Mouse (Mus musculus): ENCODE measurements around the gene Rnf167. TPM values are rescaled to one million over a fixed set of nuclear protein-coding genes. Genes with fewer than 3 reads are reported as not detected.

The Rnf167 gene
- 10 to 100 TPM; 52.1 to 52.3 TPM for total RNA-seq (2021)

DNA sequence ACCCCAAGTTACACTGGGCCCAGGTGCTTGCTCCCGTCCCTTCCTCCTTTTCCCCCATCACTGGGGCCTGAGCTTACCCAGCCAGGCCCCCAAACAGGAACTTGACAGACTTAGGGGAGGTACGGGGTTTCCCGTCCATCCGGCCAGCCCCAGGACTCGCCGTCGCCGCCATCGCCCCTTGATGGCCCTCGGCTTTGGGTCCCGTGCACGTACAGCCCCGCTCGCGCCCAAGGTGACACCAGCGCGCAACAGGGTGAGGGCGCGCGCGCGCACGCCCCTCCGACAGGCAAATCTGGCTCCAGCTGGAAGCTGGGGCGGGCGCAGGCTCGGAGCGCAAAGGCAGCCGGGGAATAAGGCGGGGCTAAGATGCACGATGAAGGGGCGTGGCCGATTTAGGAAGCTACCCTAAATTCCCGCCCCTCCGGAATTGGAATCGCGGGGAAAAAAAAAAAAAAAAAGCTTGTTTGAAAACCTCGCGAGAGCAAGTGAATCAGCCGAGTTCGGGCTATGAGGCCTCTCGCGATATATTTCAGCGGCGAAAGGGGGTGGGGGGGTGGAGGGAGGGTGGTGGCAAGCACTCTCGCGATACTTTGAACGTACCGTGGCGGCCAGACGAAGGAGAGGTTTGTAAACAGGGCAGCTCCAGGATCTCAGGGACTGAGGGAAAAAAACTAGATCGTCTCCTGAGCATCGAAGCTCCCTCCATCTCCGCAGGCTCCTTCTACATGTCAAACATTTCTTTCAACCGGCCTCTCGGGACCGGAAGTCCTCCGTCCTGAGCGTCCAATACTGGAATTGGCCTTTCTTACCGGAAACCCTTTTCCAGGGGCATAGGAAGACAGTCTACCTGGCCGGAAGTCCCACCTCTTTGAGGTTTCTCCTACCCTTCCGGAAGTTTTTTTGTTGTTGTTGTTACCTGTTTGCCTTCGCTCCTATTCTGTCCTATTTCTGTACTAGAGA lies at the start of gene Rnf167, which contains the start of gene Slc25a11:
TSS of gene Rnf167 (plus strand) at position 545 of the 960 bp plus-strand sequence.
TSS of gene Slc25a11 (minus strand) at position 789 of the 960 bp plus-strand sequence.
- DNase-seq, result peak; percentile 98
- intact Hi-C loops (cut with DNase I), result no loop called here

DNA sequence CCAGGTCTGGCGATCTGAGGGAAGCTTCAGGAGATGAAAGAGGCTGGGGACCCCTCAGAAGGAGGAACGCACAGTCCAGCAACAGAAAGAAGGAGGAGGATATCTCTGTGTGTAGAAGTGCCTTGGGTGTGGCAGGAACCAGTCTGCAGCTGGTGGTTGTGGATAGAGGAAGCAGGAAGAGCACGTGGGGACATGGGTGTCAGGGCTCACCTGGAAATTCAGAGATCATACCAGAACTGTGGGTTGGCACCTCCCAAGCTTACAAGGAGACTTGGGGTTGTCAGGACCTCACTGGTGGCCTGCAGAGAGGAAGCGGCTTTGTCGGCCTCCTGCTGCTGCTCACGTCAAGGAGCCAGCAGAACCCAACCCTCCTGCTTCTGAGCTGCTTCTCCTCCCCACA lies 49.7 kb upstream of the Rnf167 start:
- intact Hi-C loops (cut with DNase I), result no loop called here
- no peak for DNase-seq

DNA sequence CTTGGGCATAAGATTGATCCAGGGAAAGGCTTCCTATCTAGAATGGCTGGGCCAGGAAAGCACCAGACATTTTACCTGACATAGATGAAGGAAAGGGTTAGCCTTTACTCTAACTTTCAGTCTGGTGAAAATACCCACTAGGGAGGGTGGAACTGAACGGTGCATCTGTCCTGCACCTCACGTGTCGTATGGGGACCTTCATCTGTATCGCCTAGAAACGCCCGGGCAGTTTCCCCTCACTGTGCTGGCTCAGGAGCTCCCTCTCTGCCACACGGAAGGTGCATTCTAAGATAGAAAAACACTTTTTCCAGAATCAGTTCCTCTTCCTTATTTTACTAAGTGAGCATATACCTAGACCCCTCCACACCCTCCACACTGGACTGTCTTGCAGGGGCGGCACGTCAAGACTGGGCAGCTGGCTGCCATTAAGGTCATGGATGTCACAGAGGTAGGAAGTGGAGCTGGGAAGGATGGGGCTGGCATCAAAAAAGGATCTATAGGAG lies 48.5 kb upstream of the Rnf167 start:
- intact Hi-C loops (cut with DNase I), result no loop called here
- no peak for DNase-seq

DNA sequence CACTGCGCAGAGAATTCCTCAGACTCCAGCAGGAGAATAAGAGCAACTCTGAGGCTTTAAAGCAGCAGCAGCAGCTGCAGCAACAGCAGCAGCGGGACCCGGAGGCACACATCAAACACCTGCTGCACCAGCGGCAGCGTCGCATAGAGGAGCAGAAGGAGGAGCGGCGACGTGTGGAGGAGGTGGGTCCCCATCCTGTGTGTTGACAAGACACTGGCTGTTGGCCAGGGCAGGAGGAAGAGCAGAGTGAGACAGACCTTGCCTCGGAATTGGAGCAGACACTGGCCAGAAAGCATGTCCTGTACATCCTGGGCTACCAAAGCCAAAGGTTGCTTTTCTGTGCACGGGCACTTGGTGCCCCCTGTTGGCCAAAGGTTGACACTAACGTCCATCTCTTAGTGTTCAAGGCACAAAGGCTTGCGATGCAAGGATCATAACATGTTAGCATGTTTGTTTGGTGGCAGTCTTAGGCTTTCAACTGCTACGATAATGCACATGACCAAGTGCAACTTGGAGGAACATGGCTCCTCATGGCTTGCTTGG lies 41.9 kb upstream of the Rnf167 start:
- intact Hi-C loops (cut with DNase I), result loop anchor here (10.0 kb wide), 1 partner anchor 160 kb away; no protein-coding TSS in a partner anchor
- DNase-seq, result peak; percentile 79

DNA sequence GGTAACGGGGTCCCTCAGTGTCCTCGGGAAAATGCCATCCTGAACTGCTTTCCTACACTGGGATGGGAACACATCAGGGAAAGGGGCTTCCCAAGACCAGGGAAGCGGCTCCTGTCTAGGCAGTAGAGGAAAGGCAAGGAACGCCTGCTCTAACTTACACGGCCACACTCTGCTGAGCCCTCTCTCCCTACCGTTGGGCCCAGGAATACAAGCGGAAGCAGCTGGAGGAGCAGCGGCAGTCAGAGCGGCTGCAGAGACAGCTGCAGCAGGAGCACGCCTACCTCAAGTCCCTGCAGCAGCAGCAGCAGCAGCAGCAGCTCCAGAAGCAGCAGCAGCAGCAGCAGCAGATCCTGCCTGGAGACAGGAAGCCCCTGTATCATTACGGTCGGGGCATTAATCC lies 40.3 kb upstream of the Rnf167 start:
- DNase-seq, result no peak
- intact Hi-C loops (cut with DNase I), result loop anchor here (10.0 kb wide), 1 partner anchor 162 kb away; no protein-coding TSS in a partner anchor

DNA sequence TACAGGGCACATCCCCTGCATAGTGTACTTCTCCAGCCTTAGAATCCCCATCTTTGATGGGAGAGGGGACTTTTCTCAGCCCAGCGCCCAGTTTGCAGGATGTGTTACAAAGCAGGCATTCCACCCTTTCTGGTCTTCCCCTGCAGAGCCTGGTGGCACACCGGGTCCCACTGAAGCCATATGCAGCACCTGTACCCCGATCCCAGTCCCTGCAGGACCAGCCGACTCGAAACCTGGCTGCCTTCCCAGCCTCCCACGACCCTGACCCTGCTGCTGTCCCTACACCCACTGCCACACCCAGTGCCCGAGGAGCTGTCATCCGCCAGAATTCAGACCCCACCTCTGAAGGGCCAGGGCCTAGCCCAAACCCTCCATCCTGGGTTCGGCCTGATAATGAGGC lies 39.4 kb upstream of the Rnf167 start:
- DNase-seq, result no peak
- intact Hi-C loops (cut with DNase I), result loop anchor here (10.0 kb wide), 1 partner anchor 163 kb away; no protein-coding TSS in a partner anchor

DNA sequence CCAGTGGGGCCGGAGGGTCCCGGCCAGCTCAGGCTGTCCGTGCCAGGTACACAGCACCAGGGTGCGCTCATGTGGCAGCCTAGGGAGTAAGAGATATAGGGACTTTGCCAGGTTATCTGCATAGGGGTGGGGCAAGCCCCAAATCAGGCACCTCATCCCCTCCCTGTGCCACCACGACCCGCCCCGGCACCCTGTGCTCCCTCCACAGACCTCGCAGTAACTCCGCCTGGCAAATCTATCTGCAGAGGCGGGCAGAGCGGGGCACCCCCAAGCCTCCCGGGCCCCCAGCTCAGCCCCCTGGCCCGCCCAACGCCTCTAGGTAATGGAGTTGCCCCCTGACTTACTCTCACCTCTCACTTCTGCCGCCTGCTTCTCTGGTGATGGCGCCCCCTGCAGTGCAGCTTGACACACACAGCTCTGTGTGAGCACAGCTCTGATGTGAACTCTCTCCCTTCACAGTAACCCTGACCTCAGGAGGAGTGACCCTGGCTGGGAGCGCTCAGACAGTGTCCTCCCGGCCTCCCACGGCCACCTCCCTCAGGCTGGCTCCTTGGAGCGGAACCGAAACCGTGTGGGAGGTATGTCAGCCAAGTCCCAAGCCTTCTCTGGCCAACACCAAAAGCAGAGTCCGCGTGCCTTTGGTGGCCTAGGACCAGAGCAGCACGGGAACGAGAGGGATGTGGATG lies 38.5 kb upstream of the Rnf167 start:
- DNase-seq, result peak; percentile 29
- intact Hi-C loops (cut with DNase I), result loop anchor here (10.0 kb wide), 1 partner anchor 164 kb away; no protein-coding TSS in a partner anchor

DNA sequence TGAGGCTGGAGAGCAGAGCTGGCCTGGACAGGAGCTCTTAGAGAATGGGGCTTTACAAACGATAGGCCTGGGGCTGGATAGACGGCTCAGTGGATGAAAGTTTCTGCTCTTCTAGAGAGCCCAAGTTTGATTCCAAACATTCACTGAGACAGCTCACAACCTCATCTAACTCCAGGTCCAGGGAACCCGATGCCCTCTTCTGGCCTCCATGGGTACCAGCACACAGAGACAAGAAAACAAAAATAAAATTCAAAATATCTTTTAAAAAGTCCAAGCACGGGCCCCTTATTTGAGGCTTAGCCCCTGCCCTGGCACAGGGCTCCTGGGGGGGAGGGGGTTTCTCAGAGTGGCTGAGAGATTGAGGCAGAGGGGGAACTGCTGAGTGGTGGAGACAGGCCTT lies 36.3 kb upstream of the Rnf167 start:
- intact Hi-C loops (cut with DNase I), result loop anchor here (10.0 kb wide), 1 partner anchor 144 kb away; no protein-coding TSS in a partner anchor

DNA sequence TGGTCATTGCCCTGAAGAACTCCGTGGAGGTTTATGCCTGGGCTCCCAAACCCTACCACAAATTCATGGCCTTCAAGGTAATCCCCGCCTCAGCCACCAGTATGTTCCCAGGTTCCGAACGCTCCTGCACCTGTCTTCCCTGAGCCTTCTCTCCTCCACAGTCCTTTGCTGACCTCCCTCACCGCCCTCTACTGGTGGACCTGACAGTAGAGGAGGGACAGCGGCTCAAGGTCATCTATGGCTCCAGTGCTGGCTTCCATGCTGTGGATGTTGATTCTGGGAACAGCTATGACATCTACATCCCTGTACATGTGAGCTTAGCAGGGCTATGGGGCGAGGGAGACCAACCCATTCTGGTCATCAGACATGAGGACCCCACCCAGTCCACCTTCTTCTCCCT lies 34.5 kb upstream of the Rnf167 start:
- no peak for DNase-seq
- intact Hi-C loops (cut with DNase I), result loop anchor here (10.0 kb wide), 1 partner anchor 142 kb away; no protein-coding TSS in a partner anchor

More for the DNA sequence above, 36.3 kb upstream of the Rnf167 start:
- DNase-seq, result no peak

DNA sequence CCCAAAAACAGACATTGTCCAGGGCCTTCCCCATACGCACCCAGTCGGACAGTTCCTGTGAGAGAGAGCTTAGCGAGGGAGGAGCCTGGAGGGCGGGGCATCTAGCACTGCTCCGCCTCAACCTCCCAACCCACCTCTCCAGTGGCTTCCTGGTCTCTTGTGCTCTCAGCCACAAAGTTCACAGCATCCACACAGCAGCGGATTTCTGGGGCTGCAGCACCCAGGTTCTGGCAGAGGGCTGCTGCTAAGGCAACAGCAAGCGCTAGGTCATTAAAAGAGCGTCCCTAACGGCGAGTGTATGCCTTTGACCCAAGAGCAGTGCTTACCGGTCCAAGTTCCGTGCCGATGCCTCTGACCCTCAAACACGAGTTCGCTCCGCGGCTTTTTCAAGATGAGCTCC lies 32.0 kb upstream of the Rnf167 start:
- no peak for DNase-seq
- intact Hi-C loops (cut with DNase I), result loop anchor here (10.0 kb wide), 1 partner anchor 140 kb away; no protein-coding TSS in a partner anchor

DNA sequence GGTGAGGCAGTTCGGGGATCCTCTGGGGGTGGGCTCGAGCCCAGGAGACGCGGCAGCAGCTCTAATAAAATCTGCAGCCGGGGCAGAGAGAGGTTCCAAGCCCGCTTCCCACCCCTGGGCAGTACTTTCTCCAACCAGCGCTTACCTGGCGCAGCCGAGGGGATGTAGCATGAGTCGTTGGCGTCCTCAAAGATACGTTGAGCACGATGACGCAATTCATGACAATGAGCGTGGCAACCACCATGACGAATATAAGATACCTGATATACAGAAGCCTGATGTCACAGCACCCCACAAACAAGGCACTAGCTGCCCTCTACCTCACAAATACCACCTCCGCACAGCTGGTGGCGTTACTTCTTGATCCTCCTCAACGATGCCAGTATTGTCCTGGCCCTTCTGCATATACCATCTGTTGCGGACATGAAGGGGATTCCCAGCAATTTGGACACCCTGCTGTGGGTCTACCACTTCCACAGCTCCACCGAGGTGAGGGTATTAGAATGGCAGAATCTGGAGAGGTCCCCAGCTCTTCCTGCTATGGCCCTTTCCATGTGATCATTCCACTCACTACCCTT lies 31.4 kb upstream of the Rnf167 start, which contains the start of gene 4930544D05Rik:
TSS of gene 4930544D05Rik (plus strand) at position 333 of the 578 bp plus-strand sequence.
- intact Hi-C loops (cut with DNase I), result loop anchor here (10.0 kb wide), 1 partner anchor 139 kb away; no protein-coding TSS in a partner anchor
- DNase-seq, result peak; percentile 31

DNA sequence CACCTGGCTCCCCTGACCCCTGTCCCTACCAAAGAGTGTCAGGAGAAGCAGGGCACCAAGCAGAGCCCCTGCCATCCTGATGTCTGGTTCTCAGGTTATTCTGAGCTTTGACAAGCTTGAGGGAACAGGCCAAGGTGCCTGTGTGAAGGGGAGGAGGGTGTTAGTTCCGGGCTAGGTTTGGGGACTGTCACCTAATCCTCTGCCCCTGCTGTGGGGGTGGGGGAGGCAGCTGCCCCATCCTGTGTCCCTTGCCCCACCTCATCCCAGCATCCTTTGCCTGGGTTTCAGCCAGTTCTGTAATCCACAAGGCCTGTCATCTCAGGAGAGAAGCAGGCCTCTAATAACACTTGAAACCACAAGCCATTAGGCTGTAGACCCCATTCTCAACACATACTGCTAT lies 27.9 kb upstream of the Rnf167 start, which contains the start of gene Chrne:
TSS of gene Chrne (minus strand) at position 116 of the 400 bp plus-strand sequence.
- DNase-seq, result no peak
- intact Hi-C loops (cut with DNase I), result loop anchor here (10.0 kb wide), 1 partner anchor 136 kb away; no protein-coding TSS in a partner anchor

DNA sequence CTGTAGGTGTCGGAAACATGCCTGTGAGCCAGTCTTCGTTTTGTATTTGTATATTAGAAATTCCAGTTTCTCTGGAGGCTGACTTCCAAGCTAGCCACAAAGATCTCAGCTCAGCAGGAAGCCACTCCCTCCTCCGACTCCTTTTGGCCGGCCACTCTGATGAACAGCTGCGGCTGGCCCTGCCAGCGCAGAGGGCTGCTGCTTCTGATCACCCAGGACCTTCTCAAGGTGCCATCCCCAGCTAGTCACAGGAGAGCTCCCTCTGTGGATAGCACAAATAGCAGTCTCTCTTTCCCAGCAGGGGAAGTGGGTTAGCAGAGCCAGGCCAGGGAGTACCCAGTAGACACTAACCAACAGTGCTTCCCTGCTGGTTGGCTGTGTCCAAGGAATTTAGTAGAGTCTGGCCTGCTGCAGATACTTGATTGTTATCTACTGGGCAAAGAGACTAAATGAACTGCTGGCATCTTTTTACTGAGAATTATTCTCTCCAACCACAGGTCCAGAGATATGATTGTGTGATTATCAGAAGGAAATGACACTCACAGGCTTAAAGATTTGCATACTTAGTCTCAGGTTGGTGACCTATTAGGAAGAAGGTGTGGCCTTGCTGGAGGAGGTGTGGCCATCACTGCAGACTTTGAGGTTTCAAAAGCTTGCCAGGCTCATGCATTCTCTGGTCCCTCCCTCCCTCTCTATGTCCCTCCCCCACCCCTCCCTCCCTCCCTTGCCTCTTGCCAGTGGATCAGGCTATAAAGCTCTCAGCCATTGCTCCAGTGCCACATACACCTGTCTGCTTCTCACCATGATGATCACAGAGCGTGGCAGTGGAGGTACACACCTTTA lies 24.8 kb upstream of the Rnf167 start:
- intact Hi-C loops (cut with DNase I), result no loop called here
- DNase-seq, result no peak

DNA sequence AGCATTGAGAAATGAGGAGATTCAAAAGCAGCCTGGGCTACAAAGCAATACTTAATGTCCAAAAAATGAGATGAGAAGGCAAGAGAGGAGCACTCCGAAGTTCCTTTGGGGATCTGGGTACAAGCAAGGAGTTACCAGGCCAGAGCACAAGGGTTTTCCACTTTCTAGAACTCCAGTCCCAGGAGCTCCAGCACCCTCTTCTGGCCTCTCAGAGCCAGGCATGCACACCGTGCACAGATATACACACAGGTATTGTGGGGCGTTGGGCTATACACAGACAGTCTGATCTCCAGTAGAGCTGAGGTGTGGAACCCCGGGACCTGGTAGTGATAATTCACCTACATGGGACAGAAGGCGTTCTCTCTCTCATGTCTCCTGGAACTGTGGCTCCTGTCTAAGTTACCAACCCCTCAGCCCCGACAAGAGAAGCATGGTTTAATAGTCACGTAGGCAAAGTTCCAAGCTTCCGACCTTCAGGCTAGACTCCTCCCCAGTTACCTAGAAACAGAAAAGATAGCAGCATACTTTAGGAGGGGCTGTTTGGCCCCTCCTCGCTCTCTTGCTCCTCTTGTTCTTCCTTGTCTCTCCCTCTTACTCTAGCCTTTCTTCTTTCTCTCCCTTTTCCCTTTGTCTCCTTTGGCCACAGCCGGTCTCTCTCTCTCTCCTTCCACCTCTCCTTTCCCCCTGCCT lies 23.8 kb upstream of the Rnf167 start:
- no peak for DNase-seq
- intact Hi-C loops (cut with DNase I), result no loop called here

DNA sequence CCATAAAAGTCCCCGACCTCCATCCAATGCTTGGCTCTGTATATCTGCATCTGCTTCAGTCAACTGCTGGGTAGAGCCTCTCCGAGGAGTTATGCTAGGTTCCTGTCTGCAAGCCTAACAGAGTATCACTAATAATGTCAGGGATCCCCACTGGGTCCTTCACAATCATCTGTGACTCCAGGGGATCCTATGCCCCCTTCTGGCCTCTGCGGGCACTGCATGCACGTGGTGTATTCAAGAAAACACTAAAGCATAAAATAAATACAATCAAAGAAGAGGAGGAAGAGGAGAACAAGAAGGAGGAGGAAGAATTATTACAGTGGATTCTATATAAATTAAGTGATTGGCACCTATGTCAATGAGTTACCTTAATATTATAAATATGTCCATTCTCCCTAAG lies 21.6 kb upstream of the Rnf167 start:
- DNase-seq, result peak; percentile 58
- intact Hi-C loops (cut with DNase I), result no loop called here

DNA sequence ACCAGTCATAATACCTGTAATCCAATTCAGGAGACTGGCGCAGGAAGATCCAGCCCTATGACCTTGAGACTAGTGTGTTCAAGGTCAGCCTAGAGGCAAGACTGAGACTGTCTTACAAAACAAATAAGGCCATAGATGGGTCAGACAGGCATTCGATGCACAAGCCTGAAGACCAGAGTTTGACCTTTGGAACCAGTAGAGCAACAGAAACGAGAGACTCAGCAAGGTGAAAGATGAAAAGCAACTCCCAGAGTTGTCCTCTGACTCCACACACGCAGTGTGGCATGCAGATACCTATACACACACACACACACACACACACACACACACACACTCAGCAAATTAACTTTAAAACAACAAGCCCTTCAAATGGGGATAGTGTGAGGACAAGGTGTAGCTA lies 20.2 kb upstream of the Rnf167 start:
- intact Hi-C loops (cut with DNase I), result no loop called here
- no peak for DNase-seq

DNA sequence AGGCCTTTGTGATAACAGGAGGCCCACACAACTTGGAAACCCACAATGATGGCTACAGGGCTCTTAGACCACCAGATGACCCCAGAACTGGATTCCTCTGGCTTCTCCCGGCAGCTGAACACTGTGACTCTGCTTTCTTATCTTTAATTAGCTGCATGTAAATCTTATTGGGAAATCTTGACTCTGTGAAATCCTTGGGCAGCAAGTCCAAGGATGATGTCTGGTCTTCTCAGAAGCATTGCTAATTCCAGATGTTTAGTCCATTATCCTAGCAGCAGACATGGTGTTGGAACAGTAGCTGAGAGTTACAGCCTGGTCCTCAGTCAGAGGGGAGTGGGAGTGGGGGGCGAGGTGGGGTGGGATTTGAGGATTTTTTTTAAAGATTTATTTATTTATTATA lies 18.6 kb upstream of the Rnf167 start:
- intact Hi-C loops (cut with DNase I), result no loop called here
- no peak for DNase-seq

DNA sequence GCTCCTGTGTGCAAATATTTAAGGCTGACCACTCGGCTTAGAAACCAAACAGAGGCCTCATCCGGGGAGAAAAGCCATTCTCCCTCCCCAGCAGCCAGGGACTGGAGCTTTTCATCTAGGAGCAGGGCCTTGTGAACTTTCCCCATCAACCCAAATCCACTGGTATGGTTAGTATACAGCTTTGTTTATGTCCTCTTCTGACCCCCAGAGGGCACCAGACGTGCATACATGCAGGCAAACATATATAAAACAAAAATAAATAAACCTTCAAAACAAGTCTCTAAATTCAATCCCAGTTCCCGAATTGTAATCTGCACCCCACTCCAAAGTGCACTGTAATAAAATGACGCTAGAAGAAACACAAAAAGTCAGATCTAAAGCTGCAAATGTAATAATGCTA lies 17.5 kb upstream of the Rnf167 start:
- intact Hi-C loops (cut with DNase I), result no loop called here
- no peak for DNase-seq

DNA sequence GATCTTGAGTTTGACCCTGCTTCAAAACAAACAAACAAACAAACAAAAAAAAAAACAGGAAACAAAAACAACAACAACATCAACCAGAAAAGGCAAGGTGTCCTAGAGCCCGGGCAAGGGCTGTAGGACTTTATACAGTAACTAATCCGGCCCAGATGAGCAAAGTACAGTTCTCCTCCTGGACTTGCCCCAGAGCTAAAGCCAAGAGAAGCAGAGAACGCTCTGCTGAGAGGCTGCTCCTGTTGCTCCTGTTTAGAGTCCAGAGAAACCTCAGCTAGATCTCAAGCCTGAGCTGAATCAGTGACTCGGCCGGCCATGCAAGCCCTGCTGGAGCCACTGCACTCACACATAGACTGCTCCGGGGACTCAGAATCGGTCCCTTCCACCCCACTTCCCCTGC lies 16.9 kb upstream of the Rnf167 start:
- DNase-seq, result no peak
- intact Hi-C loops (cut with DNase I), result no loop called here
